Mouse (Mus musculus) liver, adult (tissue): ENCODE measurements around the gene Scn4a.

Source experiments
- GATA4 ChIP-seq: IDR thresholded peaks from 2 replicates; pipeline ENCODE4 v1.6.1; 2014; ENCODE audit warnings: mild to moderate bottlenecking, low read length; ENCODE audit not compliant: insufficient replicate concordance

Gene Scn4a

GRCm38 (mm10) chr11:106272644-106273310 lies 80.3 kb downstream of the Scn4a start, which contains the start of gene Smarcd2:
Gene Smarcd2, minus strand, starts transcription at chr11:106272972.
- TF ChIP-seq GATA4: no peak; the same call in 1 of the 2 replicates

GRCm38 (mm10) chr11:106271794-106272643 lies 81.1 kb downstream of the Scn4a start:
- no peak for TF ChIP-seq GATA4

GRCm38 (mm10) chr11:106271131-106271793 lies 81.8 kb downstream of the Scn4a start:
- no peak for TF ChIP-seq GATA4

GRCm38 (mm10) chr11:106269060-106269431 lies 84.0 kb downstream of the Scn4a start:
- no peak for TF ChIP-seq GATA4
